Mouse (Mus musculus): ENCODE results near the gene Napsa.

DNA sequence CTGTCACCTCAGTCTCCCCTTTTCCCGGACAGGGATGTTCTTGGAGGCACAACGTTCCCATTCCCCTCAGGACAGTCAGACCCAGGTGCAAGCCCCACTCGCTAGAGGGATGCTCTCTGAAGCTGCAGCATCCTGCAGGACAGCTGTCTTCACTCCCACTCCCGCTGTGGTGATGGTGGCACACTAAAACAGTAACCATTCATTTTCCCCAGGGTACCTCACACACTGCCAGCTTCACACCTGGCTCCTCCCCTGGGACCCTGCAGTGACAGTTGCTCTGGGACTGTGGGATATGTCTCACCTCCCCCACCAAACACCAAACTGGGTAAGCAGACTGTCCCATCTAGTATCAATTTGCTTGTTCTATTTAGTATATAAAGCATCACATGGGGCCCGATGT, 24.5 kb upstream of the Napsa start:
- TF ChIP-seq POLR2A (IDR thresholded peaks at IDR 0.05; ENCODE audit: low read depth, low read length) (no peak), CTCF (IDR thresholded peaks at IDR 0.05; ENCODE audit: extremely low read depth, insufficient read depth, insufficient read length, insufficient replicate concordance) (no peak)
